ENCODE assay signal across 15 mouse cellular contexts in genomic region chr5:64391346-64391745, GRCm38 (mm10).
DNase-seq lines count a peak whose midpoint lies in the region; ATAC-seq lines count a peak whose summit lies in the region.
"Had no signal": no experiment of that assay in that cellular context is flagged by ENCODE, and none has a peak within 500 bp of the region (broad histone marks: within the 10 kb centered on the region; RNA-seq: fewer than 3 reads in every experiment).

No protein-coding gene starts in this region.

- peak; percentile 53 for ATAC-seq in kidney, embryonic 14.5 days (ENCODE audit: low FRiP score, low TSS enrichment)
- ATAC-seq in activated CD4-positive, CD25-positive, alpha-beta regulatory T cell, adult 4 months = peak; percentile 59
- ATAC-seq in megakaryocyte, adult 5-6 weeks (ENCODE audit: poor library complexity, severe bottlenecking) = peak; percentile 71
- no peak for ATAC-seq in midbrain, embryonic 11.5 days (ENCODE audit: low FRiP score)
- ATAC-seq: midbrain, embryonic 15.5 days had no signal

- DNase-seq in kidney, adult 18-20 months = no peak
- peak; percentile 64 for DNase-seq in CD4-positive, CD25-positive, alpha-beta regulatory T cell, adult 2 months (ENCODE audit: low read depth, low spot score)
- DNase-seq in cerebellum, postnatal 10 days = no peak
- DNase-seq in midbrain, embryonic 11.5 days (ENCODE audit: low spot score, missing footprints) = no peak
- no peak for DNase-seq in testis, postnatal 10 days (ENCODE audit: low spot score)
- DNase-seq: adrenal gland, adult 8-10 months; cerebellum, adult 18-20 months had no signal

- no peaks in the 10 kb centered on the region for H3K27me3 ChIP-seq in kidney, embryonic 14.5 days (ENCODE audit: control insufficient read depth, insufficient read depth, low read length)
- H3K27me3 ChIP-seq in midbrain, embryonic 11.5 days (ENCODE audit: control insufficient read depth, insufficient read depth, low read length) = no peaks in the 10 kb centered on the region
- H3K27me3 ChIP-seq: CH12.LX; embryonic facial prominence, embryonic 13.5 days; heart, embryonic 15.5 days; midbrain, embryonic 15.5 days had no signal

- no peaks in the 10 kb centered on the region for H3K9me3 ChIP-seq in kidney, embryonic 14.5 days (ENCODE audit: control insufficient read depth, low read length)
- H3K9me3 ChIP-seq in midbrain, embryonic 11.5 days (ENCODE audit: control insufficient read depth, low read length) = no peaks in the 10 kb centered on the region
- H3K9me3 ChIP-seq: embryonic facial prominence, embryonic 13.5 days; heart, embryonic 15.5 days; midbrain, embryonic 15.5 days had no signal

- H3K9ac ChIP-seq in kidney, embryonic 14.5 days (ENCODE audit: low read depth, low read length) = no peak overlapping the region
- no peak overlapping the region for H3K9ac ChIP-seq in midbrain, embryonic 11.5 days (ENCODE audit: low read length)
- H3K9ac ChIP-seq: embryonic facial prominence, embryonic 13.5 days; heart, embryonic 15.5 days; liver, embryonic 14.5 days; midbrain, embryonic 15.5 days had no signal

- H3K36me3 ChIP-seq in kidney, embryonic 14.5 days (ENCODE audit: control insufficient read depth, insufficient read depth, low read length) = no peaks in the 10 kb centered on the region
- H3K36me3 ChIP-seq in midbrain, embryonic 11.5 days (ENCODE audit: control insufficient read depth, insufficient read depth, low read length) = no peaks in the 10 kb centered on the region
- H3K36me3 ChIP-seq: embryonic facial prominence, embryonic 13.5 days; heart, embryonic 15.5 days; midbrain, embryonic 15.5 days had no signal

- WGBS in kidney, embryonic 14.5 days = 23% methylated on average over 4 of the region's 4 CpGs
- 57% methylated on average over 4 of the region's 4 CpGs for WGBS in midbrain, embryonic 11.5 days

- H3K4me1 ChIP-seq in kidney, embryonic 14.5 days (ENCODE audit: control insufficient read depth, insufficient read depth, low read length) = peaks cover 43% of the 10 kb centered on the region
- peaks cover 12% of the 10 kb centered on the region for H3K4me1 ChIP-seq in midbrain, embryonic 11.5 days (ENCODE audit: control insufficient read depth, insufficient read depth, low read length)

- H3K4me2 ChIP-seq in kidney, embryonic 14.5 days (replicated peaks; ENCODE audit: low read depth, low read length) = no peak overlapping the region
- H3K4me2 ChIP-seq in midbrain, embryonic 11.5 days = no peak overlapping the region
- H3K4me2 ChIP-seq: embryonic facial prominence, embryonic 13.5 days; heart, embryonic 15.5 days; midbrain, embryonic 15.5 days had no signal

- H3K27ac ChIP-seq in kidney, embryonic 14.5 days (ENCODE audit: low read depth, low read length) = peak overlapping the region; percentile 10; the same call in 1 of the 2 replicates
- H3K27ac ChIP-seq in midbrain, embryonic 11.5 days (ENCODE audit: low read depth, low read length) = no peak overlapping the region
- H3K27ac ChIP-seq: embryonic facial prominence, embryonic 13.5 days; heart, embryonic 15.5 days; liver, embryonic 14.5 days; midbrain, embryonic 15.5 days had no signal

- H3K4me3 ChIP-seq in kidney, embryonic 14.5 days (ENCODE audit: low read length) = no peak overlapping the region
- no peak overlapping the region for H3K4me3 ChIP-seq in midbrain, embryonic 11.5 days (ENCODE audit: low read depth, low read length)
- H3K4me3 ChIP-seq: embryonic facial prominence, embryonic 13.5 days; heart, embryonic 15.5 days; midbrain, embryonic 15.5 days had no signal
